Mouse (Mus musculus): ENCODE data around the gene Bri3. TPM values are rescaled to one million over a fixed set of nuclear protein-coding genes. Genes with fewer than 3 reads are reported as not detected.

Bri3 gene
- total and polyA plus RNA-seq, 2 experiments, result 24.9 to 74.6 TPM

GRCm38 (mm10) chr5:144288391-144288790 is 44.2 kb downstream of the Bri3 start:
- Histone ChIP-seq H3K79me2 (ENCODE audit: control insufficient read depth, insufficient read depth, low read length) (0 out of 2 replicates have a peak, but pooled peaks cover 8% of the 10 kb centered on the region), H3K27me3 (ENCODE audit: control insufficient read depth, insufficient read depth, low read length) (no peaks in the 10 kb centered on the region), H3K36me3 (ENCODE audit: control insufficient read depth, insufficient read depth, low read length) (peaks cover 19% of the 10 kb centered on the region), H3K27ac (replicated peaks; ENCODE audit: insufficient read depth, low read depth, low read length) (peak overlapping the region; percentile 3; the same call in 1 of the 2 replicates), H3K4me3 (ENCODE audit: insufficient read depth, low read depth, low read length) (no peak overlapping the region), H3K9ac (ENCODE audit: low read depth, low read length) (no peak overlapping the region), H3K4me1 (ENCODE audit: control insufficient read depth, insufficient read depth, low read length) (peaks cover 13% of the 10 kb centered on the region)
- no peak for DNase-seq (ENCODE audit: extremely low read depth, low read depth, low spot score)
- no peak for TF ChIP-seq CTCF (IDR thresholded peaks at IDR 0.05; ENCODE audit: low read depth, low read length)
- TF ChIP-seq POLR2A (IDR thresholded peaks at IDR 0.05; ENCODE audit: extremely low read depth, insufficient read depth, low read length), result no peak
- WGBS, result 35% methylated on average over 9 of the region's 9 CpGs

GRCm38 (mm10) chr5:144289769-144290440 is 45.7 kb downstream of the Bri3 start:
- H3K27me3 ChIP-seq (ENCODE audit: control insufficient read depth, insufficient read depth, low read length), result no peaks in the 10 kb centered on the region
- H3K4me1 ChIP-seq (ENCODE audit: control insufficient read depth, insufficient read depth, low read length), result peaks cover 13% of the 10 kb centered on the region
- no peak overlapping the region for H3K27ac ChIP-seq (replicated peaks; ENCODE audit: insufficient read depth, low read depth, low read length)
- DNase-seq (ENCODE audit: extremely low read depth, low read depth, low spot score), result no peak
- TF ChIP-seq CTCF (IDR thresholded peaks at IDR 0.05; ENCODE audit: low read depth, low read length), result no peak
- TF ChIP-seq POLR2A (IDR thresholded peaks at IDR 0.05; ENCODE audit: extremely low read depth, insufficient read depth, low read length), result no peak
- peaks cover 6% of the 10 kb centered on the region; the same call in 1 of the 2 replicates for H3K36me3 ChIP-seq (ENCODE audit: control insufficient read depth, insufficient read depth, low read length)
- WGBS, result 91% methylated on average over 4 of the region's 4 CpGs
- peaks cover 13% of the 10 kb centered on the region; the same call in 1 of the 2 replicates for H3K79me2 ChIP-seq (ENCODE audit: control insufficient read depth, insufficient read depth, low read length)
- H3K9ac ChIP-seq (ENCODE audit: low read depth, low read length), result no peak overlapping the region
- H3K4me3 ChIP-seq (ENCODE audit: insufficient read depth, low read depth, low read length), result no peak overlapping the region

- H3K9ac ChIP-seq (ENCODE audit: low read depth, low read length), result no peak overlapping the region
- peaks cover 3% of the 10 kb centered on the region; the same call in 1 of the 2 replicates for H3K4me1 ChIP-seq (ENCODE audit: control insufficient read depth, insufficient read depth, low read length)
- H3K4me3 ChIP-seq (ENCODE audit: insufficient read depth, low read depth, low read length), result no peak overlapping the region
- H3K79me2 ChIP-seq (ENCODE audit: control insufficient read depth, insufficient read depth, low read length), result peaks cover 17% of the 10 kb centered on the region; the same call in 1 of the 2 replicates
- no peak for DNase-seq (ENCODE audit: extremely low read depth, low read depth, low spot score)
- 90% methylated on average over 7 of the region's 7 CpGs for WGBS
- no peaks in the 10 kb centered on the region for H3K36me3 ChIP-seq (ENCODE audit: control insufficient read depth, insufficient read depth, low read length)
- H3K27me3 ChIP-seq (ENCODE audit: control insufficient read depth, insufficient read depth, low read length), result no peaks in the 10 kb centered on the region
- TF ChIP-seq POLR2A (IDR thresholded peaks at IDR 0.05; ENCODE audit: extremely low read depth, insufficient read depth, low read length) (no peak), CTCF (IDR thresholded peaks at IDR 0.05; ENCODE audit: low read depth, low read length) (no peak)
- H3K27ac ChIP-seq (replicated peaks; ENCODE audit: insufficient read depth, low read depth, low read length), result no peak overlapping the region
These were observed 50.7 kb downstream of the Bri3 start for GRCm38 (mm10) chr5:144294908-144295307.

- TF ChIP-seq POLR2A (IDR thresholded peaks at IDR 0.05; ENCODE audit: extremely low read depth, insufficient read depth, low read length) (no peak), CTCF (IDR thresholded peaks at IDR 0.05; ENCODE audit: low read depth, low read length) (no peak)
- Histone ChIP-seq H3K36me3 (ENCODE audit: control insufficient read depth, insufficient read depth, low read length) (no peaks in the 10 kb centered on the region), H3K27ac (replicated peaks; ENCODE audit: insufficient read depth, low read depth, low read length) (no peak overlapping the region), H3K79me2 (ENCODE audit: control insufficient read depth, insufficient read depth, low read length) (peaks cover 21% of the 10 kb centered on the region; the same call in 1 of the 2 replicates), H3K9ac (ENCODE audit: low read depth, low read length) (no peak overlapping the region), H3K27me3 (ENCODE audit: control insufficient read depth, insufficient read depth, low read length) (no peaks in the 10 kb centered on the region), H3K4me3 (ENCODE audit: insufficient read depth, low read depth, low read length) (no peak overlapping the region), H3K4me1 (ENCODE audit: control insufficient read depth, insufficient read depth, low read length) (peaks cover 3% of the 10 kb centered on the region; the same call in 1 of the 2 replicates)
- WGBS, result 89% methylated on average over 1 of the region's 1 CpGs
- no peak for DNase-seq (ENCODE audit: extremely low read depth, low read depth, low spot score)
These were observed 51.1 kb downstream of the Bri3 start for GRCm38 (mm10) chr5:144295357-144295756.

- Histone ChIP-seq H3K27me3 (ENCODE audit: control insufficient read depth, insufficient read depth, low read length) (no peaks in the 10 kb centered on the region), H3K9ac (ENCODE audit: low read depth, low read length) (no peak overlapping the region), H3K27ac (replicated peaks; ENCODE audit: insufficient read depth, low read depth, low read length) (no peak overlapping the region), H3K79me2 (ENCODE audit: control insufficient read depth, insufficient read depth, low read length) (peaks cover 21% of the 10 kb centered on the region; the same call in 1 of the 2 replicates), H3K36me3 (ENCODE audit: control insufficient read depth, insufficient read depth, low read length) (no peaks in the 10 kb centered on the region), H3K4me3 (ENCODE audit: insufficient read depth, low read depth, low read length) (no peak overlapping the region), H3K4me1 (ENCODE audit: control insufficient read depth, insufficient read depth, low read length) (peaks cover 3% of the 10 kb centered on the region; the same call in 1 of the 2 replicates)
- DNase-seq (ENCODE audit: extremely low read depth, low read depth, low spot score), result peak; percentile 69
- WGBS, result 34% methylated on average over 7 of the region's 7 CpGs
- TF ChIP-seq POLR2A (IDR thresholded peaks at IDR 0.05; ENCODE audit: extremely low read depth, insufficient read depth, low read length) (no peak), CTCF (IDR thresholded peaks at IDR 0.05; ENCODE audit: low read depth, low read length) (no peak)
These were observed 51.9 kb downstream of the Bri3 start for GRCm38 (mm10) chr5:144296090-144296604.

- no peak for DNase-seq (ENCODE audit: extremely low read depth, low read depth, low spot score)
- Histone ChIP-seq H3K4me3 (ENCODE audit: insufficient read depth, low read depth, low read length) (no peak overlapping the region), H3K27me3 (ENCODE audit: control insufficient read depth, insufficient read depth, low read length) (no peaks in the 10 kb centered on the region), H3K79me2 (ENCODE audit: control insufficient read depth, insufficient read depth, low read length) (peaks cover 18% of the 10 kb centered on the region), H3K9ac (ENCODE audit: low read depth, low read length) (no peak overlapping the region), H3K36me3 (ENCODE audit: control insufficient read depth, insufficient read depth, low read length) (no peaks in the 10 kb centered on the region), H3K4me1 (ENCODE audit: control insufficient read depth, insufficient read depth, low read length) (no peaks in the 10 kb centered on the region), H3K27ac (replicated peaks; ENCODE audit: insufficient read depth, low read depth, low read length) (no peak overlapping the region)
- TF ChIP-seq CTCF (IDR thresholded peaks at IDR 0.05; ENCODE audit: low read depth, low read length) (no peak), POLR2A (IDR thresholded peaks at IDR 0.05; ENCODE audit: extremely low read depth, insufficient read depth, low read length) (no peak)
- 100% methylated on average over 2 of the region's 2 CpGs for WGBS
These were observed 58.8 kb downstream of the Bri3 start for GRCm38 (mm10) chr5:144303071-144303470.
